Mouse (Mus musculus) heart, postnatal 0 days (tissue): ENCODE data around the gene Zbtb16. TPM values are rescaled to one million over a fixed set of nuclear protein-coding genes. Genes with fewer than 3 reads are reported as not detected.

Experiments
- ATAC-seq: fragments of 200-750 bp; cut with Nextera tagmentation; 2 replicates; pipeline ENCODE4 v1.8.0; 2017; ENCODE audit warnings: low read depth, moderate number of reproducible peaks, moderate library complexity; ENCODE audit not compliant: insufficient read depth
- DNase-seq: peaks from one replicate; pipeline ENCODE4 v3.0.0-alpha.2; 2016; ENCODE audit warnings: low spot score
- H3K27ac ChIP-seq: fragments of 300-500 bp; sonication (generic); 2 replicates; pipeline ENCODE4 v1.5.1; 2014; ENCODE audit warnings: low read depth, mild to moderate bottlenecking
- H3K27me3 ChIP-seq: fragments of 300-500 bp; sonication (generic); 2 replicates; pipeline ENCODE4 v1.6.1; 2014; ENCODE audit warnings: low read length, mixed read lengths; ENCODE audit not compliant: control insufficient read depth, insufficient read depth
- H3K36me3 ChIP-seq: fragments of 300-500 bp; sonication (generic); replicated peaks from 2 replicates; pipeline ENCODE4 v1.6.1; 2014; ENCODE audit warnings: low read length, mixed read lengths; ENCODE audit not compliant: control insufficient read depth, insufficient read depth
- H3K4me1 ChIP-seq: fragments of 300-500 bp; sonication (generic); 2 replicates; pipeline ENCODE4 v1.6.1; 2014; ENCODE audit warnings: antibody characterized with exemption; ENCODE audit not compliant: control insufficient read depth, insufficient read depth
- H3K4me2 ChIP-seq: fragments of 300-500 bp; sonication (generic); 2 replicates; pipeline ENCODE4 v1.6.1; 2014; ENCODE audit warnings: low read depth, mild to moderate bottlenecking, low read length, moderate library complexity
- H3K4me3 ChIP-seq: fragments of 300-500 bp; sonication (generic); 2 replicates; pipeline ENCODE4 v1.5.1; 2014; ENCODE audit warnings: low read depth, low read length
- H3K9ac ChIP-seq: fragments of 300-500 bp; sonication (generic); replicated peaks from 2 replicates; pipeline ENCODE4 v1.6.1; 2014; ENCODE audit warnings: low read depth, low read length, mixed read lengths
- H3K9me3 ChIP-seq: fragments of 300-500 bp; sonication (generic); replicated peaks from 2 replicates; pipeline ENCODE4 v1.6.1; 2016; ENCODE audit warnings: low read length; ENCODE audit not compliant: control insufficient read depth
- CTCF ChIP-seq: IDR thresholded peaks from 2 replicates; pipeline ENCODE4 v1.5.1; 2016; ENCODE audit warnings: antibody characterized with exemption, control low read depth, low read depth
- EP300 ChIP-seq: IDR thresholded peaks from 2 replicates; pipeline ENCODE4 v1.6.1; 2016; ENCODE audit warnings: antibody characterized with exemption, low read depth
- WGBS: fragments of 180-500 bp; shearing (Covaris S2); extraction: QIAGEN DNeasy Blood & Tissue Kit; methylation state at CpG from one replicate; pipeline ENCODE4 v1.1.7; 2014; 5-methylcytosine and 5-hydroxymethylcytosine counted together
- polyA plus RNA-seq: library from polyadenylated mRNA; unstranded; fragments of >200 nt; fragmentation: Nextera tagmentation; extraction: Ambion mirVana; gene quantifications from 2 replicates; pipeline ENCODE4 v1.2.1, GENCODE M21; 2015
- total RNA-seq: library from RNA; depleted of rRNA; stranded (reverse); fragments of >200 nt; gene quantifications from 2 replicates; pipeline ENCODE4 v1.2.3, GENCODE M21; 2014; ENCODE audit warnings: low replicate concordance

Zbtb16 gene
- total and polyA plus RNA-seq, 2 experiments from 2014 or later: 5.0 to 54.7 TPM

GRCm38 (mm10) chr9:48745347-48746119 is 90.5 kb downstream of the Zbtb16 start:
- peaks cover 13% of the 10 kb centered on the region for H3K36me3 ChIP-seq
- peaks cover 26% of the 10 kb centered on the region for H3K4me1 ChIP-seq
- 68% methylated on average over 5 of the region's 5 CpGs for WGBS
- DNase-seq: no peak
- H3K9ac ChIP-seq: no peak overlapping the region
- no peaks in the 10 kb centered on the region for H3K9me3 ChIP-seq
- H3K27ac ChIP-seq: peak overlapping the region; percentile 5; the same call in 1 of the 2 replicates
- no peaks in the 10 kb centered on the region for H3K27me3 ChIP-seq
- no peak overlapping the region for H3K4me2 ChIP-seq
- no peak for TF ChIP-seq EP300
- TF ChIP-seq CTCF: no peak
- no peak for ATAC-seq
- H3K4me3 ChIP-seq: no peak overlapping the region

GRCm38 (mm10) chr9:48744916-48745315 is 91.1 kb downstream of the Zbtb16 start:
- TF ChIP-seq EP300: no peak
- TF ChIP-seq CTCF: no peak
- ATAC-seq (no peak), DNase-seq (no peak)
- Histone ChIP-seq H3K27ac (0 out of 2 replicates have a peak overlapping the region, but pooled peaks have one; percentile 13), H3K4me2 (no peak overlapping the region), H3K4me3 (no peak overlapping the region), H3K36me3 (peaks cover 13% of the 10 kb centered on the region), H3K9ac (no peak overlapping the region), H3K27me3 (no peaks in the 10 kb centered on the region), H3K4me1 (peaks cover 30% of the 10 kb centered on the region), H3K9me3 (no peaks in the 10 kb centered on the region)
- 67% methylated on average over 13 of the region's 13 CpGs for WGBS

DNA sequence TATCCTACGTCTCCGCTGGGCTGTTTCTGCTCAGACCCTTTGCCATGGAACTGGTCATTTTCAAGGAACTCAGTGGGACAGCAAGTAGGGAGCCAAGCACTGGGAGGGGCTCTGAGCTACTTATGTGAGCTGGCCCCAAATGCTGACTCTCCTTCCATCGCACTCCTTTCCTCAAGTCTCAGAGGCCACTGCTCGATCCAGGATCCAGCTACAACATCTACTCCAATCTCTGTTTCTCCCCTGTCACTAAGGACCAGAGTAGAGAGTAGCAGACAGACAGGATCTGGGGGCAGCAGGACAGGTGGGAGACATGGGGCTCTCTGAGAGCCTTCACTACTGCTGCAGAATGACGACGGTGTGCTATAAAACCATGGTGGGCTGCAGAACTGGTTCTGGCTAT is 91.6 kb downstream of the Zbtb16 start:
- peaks cover 35% of the 10 kb centered on the region for H3K4me1 ChIP-seq
- WGBS: 85% methylated on average over 6 of the region's 6 CpGs
- no peak for ATAC-seq
- no peak overlapping the region for H3K4me3 ChIP-seq
- no peak overlapping the region for H3K4me2 ChIP-seq
- peaks cover 13% of the 10 kb centered on the region for H3K36me3 ChIP-seq
- TF ChIP-seq EP300 (no peak), CTCF (no peak)
- no peak overlapping the region for H3K9ac ChIP-seq
- H3K27me3 ChIP-seq: no peaks in the 10 kb centered on the region
- H3K9me3 ChIP-seq: no peaks in the 10 kb centered on the region
- H3K27ac ChIP-seq: 0 out of 2 replicates have a peak overlapping the region, but pooled peaks have one; percentile 13
- DNase-seq: no peak

GRCm38 (mm10) chr9:48743338-48744285 is 92.4 kb downstream of the Zbtb16 start:
- Histone ChIP-seq H3K9ac (no peak overlapping the region), H3K27me3 (no peaks in the 10 kb centered on the region), H3K4me2 (no peak overlapping the region), H3K4me3 (no peak overlapping the region), H3K4me1 (peaks cover 38% of the 10 kb centered on the region), H3K36me3 (peaks cover 13% of the 10 kb centered on the region), H3K9me3 (no peaks in the 10 kb centered on the region), H3K27ac (no peak overlapping the region)
- DNase-seq (no peak), ATAC-seq (no peak)
- WGBS: 83% methylated on average over 11 of the region's 11 CpGs
- TF ChIP-seq EP300: no peak
- TF ChIP-seq CTCF: no peak

GRCm38 (mm10) chr9:48742150-48742549 is 93.9 kb downstream of the Zbtb16 start:
- Histone ChIP-seq H3K27me3 (no peaks in the 10 kb centered on the region), H3K9ac (no peak overlapping the region), H3K27ac (no peak overlapping the region), H3K36me3 (peaks cover 13% of the 10 kb centered on the region), H3K4me3 (no peak overlapping the region), H3K4me1 (peaks cover 44% of the 10 kb centered on the region), H3K9me3 (no peaks in the 10 kb centered on the region), H3K4me2 (no peak overlapping the region)
- WGBS: 87% methylated on average over 7 of the region's 7 CpGs
- TF ChIP-seq EP300 (no peak), CTCF (no peak)
- ATAC-seq: no peak
- DNase-seq: no peak
